Mouse (Mus musculus) activated CD4-positive, CD25-positive, alpha-beta regulatory T cell (primary cell): ENCODE measurements around the gene Zfp960. TPM values are rescaled to one million over a fixed set of nuclear protein-coding genes. Genes with fewer than 3 reads are reported as not detected.

Experiments used
- polyA plus RNA-seq, 2 experiments: library from polyadenylated mRNA; unstranded; fragments of 100-300 nt; shearing (Covaris generic); gene quantifications; one replicate each; pipeline ENCODE4 v1.2.1; 2017

Zfp960 gene
- under 1 TPM; 0.41 to 0.54 TPM for polyA plus RNA-seq

DNA sequence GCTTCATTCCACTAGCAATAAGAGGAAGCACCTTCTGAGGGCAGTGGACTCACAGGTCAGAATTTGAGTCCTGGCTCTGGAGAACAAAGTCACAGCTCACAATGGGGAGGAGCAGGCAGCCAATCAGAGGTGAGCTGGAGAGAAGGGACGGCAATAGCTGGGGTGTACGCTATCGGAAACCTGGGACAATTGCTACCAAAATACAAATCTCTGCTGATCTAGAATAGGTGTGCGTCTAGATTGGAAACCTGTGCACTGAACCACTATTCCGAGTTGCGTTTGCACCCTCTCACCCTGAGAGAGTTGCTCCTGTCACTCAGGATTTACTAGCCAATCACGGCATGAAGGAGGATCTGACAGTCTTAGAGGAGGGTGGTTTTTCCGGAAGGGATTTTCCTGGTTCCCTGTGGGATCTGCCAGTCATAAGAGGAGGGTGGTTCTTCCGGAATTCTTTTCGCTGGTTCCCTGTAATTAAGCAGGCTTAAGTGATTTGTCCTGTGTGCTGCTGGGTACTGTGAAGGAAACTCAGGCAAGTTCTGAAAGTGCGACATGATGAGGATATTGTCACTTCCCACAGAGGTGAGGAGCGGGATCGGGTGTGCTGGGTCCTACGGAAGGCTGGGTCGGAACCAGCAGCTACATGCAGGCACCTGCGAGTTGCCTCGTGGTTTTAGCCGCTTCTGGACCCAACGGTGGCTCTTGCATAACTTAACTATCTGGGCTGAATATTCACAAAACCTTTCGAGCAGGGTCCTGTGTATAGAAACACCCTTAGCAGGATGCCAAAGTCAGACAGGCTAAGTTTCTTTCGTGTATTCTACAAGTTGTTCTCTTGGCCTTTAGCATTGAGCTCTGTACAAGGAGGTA lies at the start of gene Zfp960:
TSS of gene Zfp960 (plus strand) at position 486 of the 867 bp plus-strand sequence.

DNA sequence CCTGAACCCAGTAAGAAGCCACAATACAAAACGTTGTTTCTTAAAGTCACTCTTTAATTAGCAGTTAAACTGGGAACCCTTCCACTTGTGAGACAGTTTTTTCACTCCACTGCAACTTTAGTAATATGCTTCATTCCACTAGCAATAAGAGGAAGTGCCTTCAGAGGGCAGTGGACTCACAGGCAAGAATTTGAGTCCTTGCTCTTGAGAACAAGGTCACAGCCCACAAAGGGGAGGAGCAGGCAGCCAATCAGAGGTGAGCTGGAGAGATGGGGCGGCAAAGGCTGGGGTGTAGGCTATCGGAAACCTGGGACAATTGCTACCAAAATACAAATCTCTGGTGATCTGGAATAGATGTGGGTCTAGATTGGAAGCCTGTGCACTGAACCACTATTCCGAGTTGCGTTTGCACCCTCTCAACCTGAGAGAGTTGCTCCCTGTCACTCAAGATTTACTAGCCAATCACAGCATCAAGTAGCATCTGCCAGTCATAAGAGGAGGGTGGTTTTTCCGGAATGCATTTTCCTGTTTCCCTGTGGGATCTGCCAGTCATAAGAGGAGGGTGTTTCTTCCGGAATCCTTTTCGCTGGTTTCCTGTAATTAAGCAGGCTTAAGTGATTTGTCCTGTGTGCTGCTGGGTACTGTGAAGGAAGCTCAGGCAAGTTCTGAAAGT lies 57.1 kb downstream of the Zfp960 start, which contains the start of gene Zfp97:
TSS of gene Zfp97 (plus strand) at position 586 of the 673 bp plus-strand sequence.

Other genes starting within 250 kb of the Zfp960 start
- 10 to 100 TPM in 1 of 2 experiments, 1 to 10 TPM in 1; 9.9 to 12.1 TPM for gene Zfp97, start 57.3 kb downstream of the Zfp960 start, polyA plus RNA-seq